Mouse (Mus musculus) mammary gland, adult 2 months (tissue): ENCODE results near the gene Pin1. TPM values are rescaled to one million over a fixed set of nuclear protein-coding genes. Genes with fewer than 3 reads are reported as not detected.

Experiments used
- polyA plus RNA-seq: library from polyadenylated mRNA; depleted of rRNA; stranded (reverse); fragments of >200 nt; gene quantifications from 2 replicates; pipeline ENCODE4 v1.2.3, GENCODE M21; 2012; ENCODE audit warnings: low replicate concordance; rRNA removed

Gene Pin1
- polyA plus RNA-seq, result 16.0 and 19.1 TPM in 2 replicates

DNA sequence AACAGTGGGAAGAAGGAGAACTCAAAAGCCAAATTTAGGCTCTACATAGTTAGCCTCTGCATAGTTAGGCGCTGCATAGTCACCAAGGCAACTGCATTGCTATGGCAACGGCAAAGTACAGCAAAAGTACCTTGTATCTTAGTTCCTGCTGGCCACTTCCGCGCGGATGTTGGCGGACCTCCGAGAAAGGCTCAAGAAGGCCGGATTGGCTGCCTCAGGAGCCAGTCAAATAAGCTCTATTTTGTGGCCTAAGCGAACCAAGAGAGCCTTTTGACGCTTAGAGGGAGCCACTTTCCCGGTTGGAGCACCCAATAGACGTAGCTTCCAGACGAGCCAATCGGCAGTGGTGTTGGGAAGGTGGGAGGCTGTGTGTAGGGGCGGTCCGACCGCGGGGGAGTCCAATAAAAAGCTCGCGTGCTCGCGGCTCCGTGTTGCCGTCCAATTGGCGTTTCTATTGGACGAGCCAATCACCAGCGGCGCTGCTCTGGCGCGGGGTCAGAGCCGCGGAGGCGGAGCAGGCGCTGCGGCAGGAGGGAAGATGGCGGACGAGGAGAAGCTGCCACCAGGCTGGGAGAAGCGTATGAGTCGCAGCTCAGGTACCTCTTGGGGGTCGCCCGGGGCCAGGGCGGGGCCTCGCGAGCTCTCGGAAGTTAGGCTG lies at the start of gene Pin1:
Gene Pin1, plus strand, starts transcription at position 494 of the 658 bp plus-strand sequence.

DNA sequence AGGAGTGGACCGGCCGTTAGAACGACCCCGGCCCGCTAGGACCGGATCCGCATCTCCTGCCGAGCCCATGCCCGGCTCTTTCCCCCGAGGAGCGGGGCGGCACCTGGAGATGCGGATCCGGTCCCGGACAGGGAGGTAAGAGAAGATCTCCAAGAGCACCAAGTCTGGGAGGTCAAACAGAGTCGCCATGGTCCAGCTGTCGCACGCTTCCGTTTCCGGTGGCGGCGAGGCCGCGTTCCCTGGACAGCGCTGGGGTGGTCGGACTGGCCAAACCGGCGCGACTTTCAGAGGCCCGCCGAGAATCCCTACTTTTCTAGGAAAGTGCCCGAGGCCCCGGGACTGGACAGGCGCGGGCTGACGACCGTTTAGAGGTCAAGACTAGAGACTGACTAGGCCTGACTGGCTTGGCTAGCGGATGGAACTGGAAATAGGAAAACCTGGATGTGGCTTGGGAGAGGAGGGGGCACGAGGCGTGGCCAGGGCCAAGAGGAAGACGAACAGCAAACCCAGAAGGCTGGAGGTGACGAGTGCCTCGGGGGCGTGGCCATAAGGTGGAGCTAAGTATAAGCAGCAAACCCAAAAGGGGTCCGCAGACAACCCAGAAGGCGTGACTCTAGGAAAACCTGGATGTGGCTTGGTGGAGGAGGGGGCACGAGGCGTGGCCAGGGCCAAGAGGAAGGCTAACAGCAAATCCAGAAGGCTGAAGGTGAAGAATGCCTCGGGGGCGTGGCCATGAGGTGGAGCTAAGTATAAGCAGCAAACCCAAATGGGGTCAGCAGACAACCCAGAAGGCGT lies 9.6 kb upstream of the Pin1 start, which contains the start of gene Ubl5:
Gene Ubl5, plus strand, starts transcription at position 778 of the 795 bp plus-strand sequence.

DNA sequence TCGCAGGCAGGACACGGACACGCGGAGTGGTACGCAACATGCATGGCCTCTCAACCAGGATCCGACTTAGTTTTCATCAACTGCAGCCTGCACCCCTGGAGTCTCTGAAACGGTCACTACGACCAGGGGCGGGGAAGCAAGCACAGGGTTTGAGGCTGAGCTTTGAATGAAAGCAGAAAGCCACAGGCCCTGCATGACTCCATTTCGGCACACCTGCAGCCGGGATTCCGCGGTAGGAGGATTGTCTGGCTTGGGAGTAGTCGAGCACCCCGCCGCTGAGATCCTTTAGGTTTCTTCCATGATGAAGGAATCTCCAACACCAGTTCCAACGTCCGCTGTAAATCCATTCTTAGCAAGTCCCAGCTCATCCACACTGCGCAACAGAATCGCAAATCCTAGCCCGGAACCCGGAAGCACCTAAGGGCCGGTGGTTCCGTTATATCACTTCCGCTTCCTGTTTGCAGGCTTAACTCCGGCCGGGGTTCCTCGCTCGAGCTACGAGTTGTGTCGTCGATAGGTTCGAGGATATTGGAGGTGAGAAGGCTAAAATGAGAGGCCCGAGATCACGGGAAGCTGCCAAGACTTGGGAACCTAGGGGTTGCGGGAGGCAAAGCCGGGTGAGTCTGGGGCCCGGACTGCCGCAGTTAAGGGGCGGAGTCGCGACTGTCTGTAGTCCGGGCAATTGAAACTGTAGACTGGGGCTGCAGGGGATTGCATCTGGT lies 7.4 kb upstream of the Pin1 start, which contains the start of gene Fbxl12:
Gene Fbxl12, minus strand, starts transcription at position 408 of the 722 bp plus-strand sequence.

Other genes starting within 250 kb of the Pin1 start
- 1.2 and 3.2 TPM in 2 replicates for gene Zfp26, start 191.9 kb upstream of the Pin1 start, polyA plus RNA-seq
- 3.2 and 9.4 TPM in 2 replicates for gene Zfp426, start 159.3 kb upstream of the Pin1 start, polyA plus RNA-seq
- gene Zfp266, start 130.7 kb upstream of the Pin1 start, polyA plus RNA-seq, result 2.8 and 8.3 TPM in 2 replicates
- gene Zfp846, start 70.8 kb upstream of the Pin1 start, polyA plus RNA-seq, result 2.2 and 2.7 TPM in 2 replicates
- 105 and 165 TPM in 2 replicates for gene Ubl5, start 9.2 kb upstream of the Pin1 start, polyA plus RNA-seq
- 41.6 and 91.3 TPM in 2 replicates for gene Fbxl12, start 7.3 kb upstream of the Pin1 start, polyA plus RNA-seq
- gene Olfm2, start 94.3 kb downstream of the Pin1 start, polyA plus RNA-seq, result 6.7 and 8.1 TPM in 2 replicates
- 78.0 and 82.3 TPM in 2 replicates for gene Col5a3, start 163.0 kb downstream of the Pin1 start, polyA plus RNA-seq
- not detected in 2 replicates for gene Rdh8, start 166.4 kb downstream of the Pin1 start, polyA plus RNA-seq
- 84.0 and 147 TPM in 2 replicates for gene A230050P20Rik, start 216.5 kb downstream of the Pin1 start, polyA plus RNA-seq
- gene Angptl6, start 227.6 kb downstream of the Pin1 start, polyA plus RNA-seq, result 7.2 and 8.4 TPM in 2 replicates
- 50.9 and 110 TPM in 2 replicates for gene Ppan, start 236.1 kb downstream of the Pin1 start, polyA plus RNA-seq
- 83.8 and 108 TPM in 2 replicates for gene Eif3g, start 246.5 kb downstream of the Pin1 start, polyA plus RNA-seq